Mouse (Mus musculus): ENCODE measurements around the gene Fam162b. TPM values are rescaled to one million over a fixed set of nuclear protein-coding genes. Genes with fewer than 3 reads are reported as not detected.

Gene Fam162b
- total RNA-seq (2017), result not detected in 2 replicates

GRCm38 (mm10) chr10:51590139-51590574, at the start of gene Fam162b:
Fam162b (minus strand) TSS chr10:51590517.
- peak in 1 of 2 experiments; percentile 56; a peak in 2 of 4 replicates for ATAC-seq (replicated peaks in 1 of 2; ENCODE audit: insufficient read depth in 1 of 2, low FRiP score in 2 of 2, low TSS enrichment in 1 of 2, low read depth in 1 of 2, poor library complexity in 2 of 2, severe bottlenecking in 2 of 2)

- no peak for ATAC-seq (replicated peaks in 1 of 2; ENCODE audit: insufficient read depth in 1 of 2, low FRiP score in 2 of 2, low TSS enrichment in 1 of 2, low read depth in 1 of 2, poor library complexity in 2 of 2, severe bottlenecking in 2 of 2)
Measured at GRCm38 (mm10) chr10:51631411-51632136, 41.3 kb upstream of the Fam162b start, which contains the start of gene Gprc6a. Gprc6a (minus strand) TSS chr10:51631461.

DNA sequence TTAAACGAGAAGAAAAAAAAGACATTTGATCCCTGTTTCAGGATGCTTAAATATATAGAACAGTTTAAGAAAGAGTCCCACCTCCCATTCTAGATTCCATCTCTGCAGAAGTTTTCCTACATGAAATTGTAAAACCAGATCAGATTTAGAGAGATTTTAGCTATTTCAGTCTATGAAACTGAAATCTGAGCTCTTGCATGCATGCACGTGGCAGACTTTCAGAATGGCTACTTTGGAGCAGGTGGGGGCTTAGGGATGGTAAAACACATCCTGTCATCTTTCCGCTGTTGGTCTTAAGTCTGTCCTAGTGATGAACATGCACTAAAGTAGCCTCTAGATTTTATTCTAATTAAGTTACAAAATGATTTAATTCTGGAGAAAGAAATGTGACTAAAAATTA, 30.9 kb upstream of the Fam162b start:
- no peak for ATAC-seq (replicated peaks in 1 of 2; ENCODE audit: insufficient read depth in 1 of 2, low FRiP score in 2 of 2, low TSS enrichment in 1 of 2, low read depth in 1 of 2, poor library complexity in 2 of 2, severe bottlenecking in 2 of 2)

GRCm38 (mm10) chr10:51620126-51620525, 29.8 kb upstream of the Fam162b start:
- no peak for ATAC-seq (replicated peaks in 1 of 2; ENCODE audit: insufficient read depth in 1 of 2, low FRiP score in 2 of 2, low TSS enrichment in 1 of 2, low read depth in 1 of 2, poor library complexity in 2 of 2, severe bottlenecking in 2 of 2)

DNA sequence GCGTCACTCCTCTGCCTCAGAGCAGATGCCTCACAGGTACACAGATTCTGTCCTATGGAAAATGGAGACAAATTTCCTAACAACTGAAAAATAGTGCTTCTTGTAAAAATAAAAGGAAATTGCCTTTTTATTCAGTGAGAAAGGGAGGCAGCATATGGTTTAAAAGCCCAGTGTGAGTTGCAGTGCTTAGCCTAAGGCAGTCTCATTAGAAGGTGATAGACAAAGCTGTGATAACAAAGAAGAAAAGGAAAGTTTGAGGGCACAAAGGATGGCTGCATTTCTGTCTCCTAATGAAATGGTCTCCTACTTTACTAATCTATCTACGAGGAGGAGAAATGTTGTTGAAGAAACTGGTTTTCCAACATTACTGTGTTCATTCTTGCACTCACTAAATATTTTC, 28.2 kb upstream of the Fam162b start:
- ATAC-seq (replicated peaks in 1 of 2; ENCODE audit: insufficient read depth in 1 of 2, low FRiP score in 2 of 2, low TSS enrichment in 1 of 2, low read depth in 1 of 2, poor library complexity in 2 of 2, severe bottlenecking in 2 of 2), result no peak

GRCm38 (mm10) chr10:51614826-51615590, 24.7 kb upstream of the Fam162b start:
- ATAC-seq (replicated peaks in 1 of 2; ENCODE audit: insufficient read depth in 1 of 2, low FRiP score in 2 of 2, low TSS enrichment in 1 of 2, low read depth in 1 of 2, poor library complexity in 2 of 2, severe bottlenecking in 2 of 2), result no peak

DNA sequence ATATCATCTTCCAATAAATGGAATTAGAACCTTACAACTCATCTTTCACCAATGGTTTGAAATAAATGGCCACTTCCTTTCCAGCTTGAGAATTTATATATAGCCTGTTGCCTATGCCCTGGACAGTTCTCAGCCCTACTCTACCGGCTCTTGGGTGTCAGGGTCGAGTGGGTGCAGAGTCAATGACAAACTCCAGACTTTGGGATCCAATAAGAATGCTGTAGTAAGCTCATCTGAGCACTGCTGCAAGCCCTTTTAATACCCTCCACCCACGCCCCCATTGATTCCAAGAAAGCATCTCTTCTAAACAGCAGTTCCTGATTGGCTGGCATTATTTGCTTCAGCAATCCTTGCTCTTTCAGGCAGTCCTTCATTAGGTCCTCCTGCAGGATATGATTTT, 23.1 kb upstream of the Fam162b start:
- ATAC-seq (replicated peaks in 1 of 2; ENCODE audit: insufficient read depth in 1 of 2, low FRiP score in 2 of 2, low TSS enrichment in 1 of 2, low read depth in 1 of 2, poor library complexity in 2 of 2, severe bottlenecking in 2 of 2), result no peak

- no peak for ATAC-seq (replicated peaks in 1 of 2; ENCODE audit: insufficient read depth in 1 of 2, low FRiP score in 2 of 2, low TSS enrichment in 1 of 2, low read depth in 1 of 2, poor library complexity in 2 of 2, severe bottlenecking in 2 of 2)
Measured at GRCm38 (mm10) chr10:51611969-51612682, 21.8 kb upstream of the Fam162b start.

DNA sequence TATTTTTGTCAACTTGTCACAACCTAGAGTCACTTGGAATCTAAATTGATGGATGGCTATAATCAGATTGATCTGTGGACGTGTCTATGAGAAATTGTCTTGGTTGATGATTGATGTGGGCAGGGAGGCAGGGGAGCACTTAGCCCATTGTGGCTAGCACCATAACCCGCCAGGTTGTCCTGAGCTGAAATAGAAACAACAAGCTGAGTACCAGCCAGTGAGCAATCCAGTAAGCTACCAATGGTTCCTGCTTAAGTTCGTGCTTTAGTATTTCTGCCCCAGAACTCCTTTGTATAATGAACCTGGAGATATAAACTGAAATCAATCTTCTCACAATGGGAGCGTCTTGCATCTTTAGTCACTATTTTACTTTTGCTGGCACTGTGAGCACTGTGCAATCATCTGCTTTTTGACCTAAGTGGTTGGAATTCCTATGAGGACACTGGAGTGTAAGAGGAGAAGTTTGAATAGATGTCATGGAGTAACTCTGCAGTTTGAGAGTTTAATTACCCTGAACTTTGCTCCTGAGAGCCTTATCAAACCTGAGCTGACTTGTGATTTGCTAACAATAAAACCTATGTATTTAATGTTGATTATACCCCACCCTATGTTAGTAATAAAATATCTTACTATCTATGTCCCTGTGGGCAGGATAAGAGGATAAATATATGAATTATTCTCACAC, 19.6 kb upstream of the Fam162b start:
- ATAC-seq (replicated peaks in 1 of 2; ENCODE audit: insufficient read depth in 1 of 2, low FRiP score in 2 of 2, low TSS enrichment in 1 of 2, low read depth in 1 of 2, poor library complexity in 2 of 2, severe bottlenecking in 2 of 2), result no peak

DNA sequence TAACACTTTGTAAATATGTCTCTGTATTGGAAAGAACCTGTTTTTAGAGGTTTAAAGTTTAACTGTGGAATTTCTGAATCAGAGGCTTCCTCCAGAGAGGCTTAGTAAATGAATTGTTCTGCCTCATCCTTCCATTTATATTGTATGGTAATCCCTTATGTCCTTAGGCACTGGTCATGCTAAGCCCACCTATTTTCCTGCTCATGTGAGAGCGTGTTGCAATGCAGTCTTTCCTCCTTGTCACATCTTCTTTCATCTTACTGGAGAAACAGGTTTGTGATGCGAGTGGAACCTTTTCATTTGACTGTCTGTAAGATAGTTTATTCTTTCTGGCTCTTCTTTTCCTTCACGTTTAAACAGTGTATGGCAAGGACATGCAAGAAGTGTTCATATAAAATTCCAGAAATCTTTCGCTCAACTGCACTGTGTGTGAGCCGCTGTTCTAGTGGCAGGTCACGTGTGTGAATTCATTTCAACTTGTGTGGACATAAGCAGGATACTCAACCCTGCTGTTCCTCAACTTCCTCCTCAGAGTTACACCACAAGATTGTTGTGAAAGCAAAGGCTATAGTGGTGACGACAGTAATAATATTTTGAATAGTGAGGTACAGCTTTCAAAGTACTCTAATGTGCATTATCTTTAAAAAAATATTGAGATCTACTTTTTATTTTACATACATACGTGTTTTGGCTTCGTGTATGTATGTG, 6.8 kb upstream of the Fam162b start:
- peak; percentile 72 to 88 for ATAC-seq (replicated peaks in 1 of 2; ENCODE audit: insufficient read depth in 1 of 2, low FRiP score in 2 of 2, low TSS enrichment in 1 of 2, low read depth in 1 of 2, poor library complexity in 2 of 2, severe bottlenecking in 2 of 2)

DNA sequence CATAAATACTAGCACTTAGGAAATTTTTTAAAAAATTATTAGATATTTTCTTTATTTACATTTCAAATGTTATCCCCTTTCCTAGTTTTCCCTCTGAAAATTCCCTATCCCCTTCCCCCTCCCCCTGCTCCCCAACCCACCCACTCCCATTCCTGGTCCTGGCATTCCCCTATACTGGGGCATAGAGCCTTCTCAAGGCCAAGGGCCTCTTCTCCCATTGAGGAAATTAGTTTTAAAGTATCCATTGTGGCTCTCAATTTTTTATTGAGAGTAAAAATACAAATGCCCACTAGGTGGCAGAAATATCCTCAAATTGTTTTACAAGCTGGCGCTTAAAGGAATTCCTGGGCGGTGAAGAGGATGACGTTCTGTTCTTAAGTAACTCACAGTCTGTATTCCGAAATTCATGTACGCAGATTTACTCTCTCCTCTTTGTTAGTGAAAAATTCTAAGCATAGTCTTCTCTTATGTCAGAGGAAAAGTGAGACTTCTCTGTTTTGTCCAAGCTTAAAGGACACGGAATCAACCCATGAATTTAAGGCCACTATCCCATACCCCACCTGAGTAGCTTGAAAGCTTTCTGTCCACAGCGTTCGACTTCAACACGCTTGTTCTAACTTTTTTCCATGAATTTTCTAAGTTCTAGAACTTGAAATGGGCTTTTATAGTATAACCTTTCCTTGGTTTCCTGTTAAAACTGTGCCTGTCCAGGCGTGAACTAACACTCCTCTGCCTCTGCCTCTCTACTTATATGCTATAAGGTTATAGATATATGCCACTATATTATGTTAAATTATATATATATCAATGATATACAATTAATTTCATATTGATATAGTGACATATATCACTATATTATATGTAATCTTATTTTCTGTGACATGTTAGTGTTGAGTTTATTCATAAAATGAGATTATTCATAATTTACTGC, 4.9 kb upstream of the Fam162b start:
- ATAC-seq (replicated peaks in 1 of 2; ENCODE audit: insufficient read depth in 1 of 2, low FRiP score in 2 of 2, low TSS enrichment in 1 of 2, low read depth in 1 of 2, poor library complexity in 2 of 2, severe bottlenecking in 2 of 2), result peak; percentile 57 to 67; a peak in 3 of 4 replicates

GRCm38 (mm10) chr10:51591574-51591973, 1.3 kb upstream of the Fam162b start:
- ATAC-seq (replicated peaks in 1 of 2; ENCODE audit: insufficient read depth in 1 of 2, low FRiP score in 2 of 2, low TSS enrichment in 1 of 2, low read depth in 1 of 2, poor library complexity in 2 of 2, severe bottlenecking in 2 of 2), result no peak

- peak; percentile 62; a peak in 3 of 4 replicates for ATAC-seq (replicated peaks in 1 of 2; ENCODE audit: insufficient read depth in 1 of 2, low FRiP score in 2 of 2, low TSS enrichment in 1 of 2, low read depth in 1 of 2, poor library complexity in 2 of 2, severe bottlenecking in 2 of 2)
Measured at GRCm38 (mm10) chr10:51584919-51585318, 5.4 kb downstream of the Fam162b start.

GRCm38 (mm10) chr10:51584378-51584777, 5.9 kb downstream of the Fam162b start:
- ATAC-seq (replicated peaks in 1 of 2; ENCODE audit: insufficient read depth in 1 of 2, low FRiP score in 2 of 2, low TSS enrichment in 1 of 2, low read depth in 1 of 2, poor library complexity in 2 of 2, severe bottlenecking in 2 of 2), result peak; percentile 68 to 69

GRCm38 (mm10) chr10:51571225-51571996, 18.9 kb downstream of the Fam162b start:
- ATAC-seq (replicated peaks in 1 of 2; ENCODE audit: insufficient read depth in 1 of 2, low FRiP score in 2 of 2, low TSS enrichment in 1 of 2, low read depth in 1 of 2, poor library complexity in 2 of 2, severe bottlenecking in 2 of 2), result peak; percentile 97 to 100

Measured in hematopoietic stem cell, adult 5-6 weeks (primary cell).